Mouse (Mus musculus) ES-E14 (cell line): ENCODE data around the gene Olfr33. TPM values are rescaled to one million over a fixed set of nuclear protein-coding genes. Genes with fewer than 3 reads are reported as not detected.

ENCODE experiments used
- DNase-seq: peaks from one replicate; pipeline ENCODE4 v3.0.0-alpha.2; 2013; ENCODE audit warnings: low read depth, low spot score
- H3K27ac ChIP-seq: 2 replicates; pipeline ENCODE4 v1.5.1; 2012; ENCODE audit warnings: low read depth, mild to moderate bottlenecking, low read length, moderate library complexity, mixed read lengths; ENCODE audit not compliant: poor library complexity, insufficient read depth, severe bottlenecking
- H3K36me3 ChIP-seq: 2 replicates; pipeline ENCODE4 v1.6.1; 2012; ENCODE audit warnings: mild to moderate bottlenecking, low read length, moderate library complexity, mixed read lengths; ENCODE audit not compliant: control insufficient read depth, poor library complexity, insufficient read depth, severe bottlenecking
- H3K4me1 ChIP-seq, 2 experiments: fragments of 150-350 bp in 1 of 2; sonication (generic) in 1 of 2; 2 replicates each; pipeline ENCODE4 v1.6.1; 2012; ENCODE audit warnings: low read length in 2 of 2, mild to moderate bottlenecking in 1 of 2, mixed read lengths in 1 of 2; ENCODE audit not compliant: control insufficient read depth in 2 of 2, insufficient read depth in 2 of 2, poor library complexity in 1 of 2
- H3K4me3 ChIP-seq, 2 experiments: fragments of 150-350 bp in 1 of 2; sonication (generic) in 1 of 2; 2 replicates each; pipeline ENCODE4 v1.5.1; 2012; ENCODE audit warnings: low read length in 2 of 2, low read depth in 1 of 2, mild to moderate bottlenecking in 1 of 2, mixed read lengths in 1 of 2; ENCODE audit not compliant: insufficient read depth in 1 of 2, poor library complexity in 1 of 2, severe bottlenecking in 1 of 2
- H3K9ac ChIP-seq: 2 replicates; pipeline ENCODE4 v1.6.1; 2012; ENCODE audit warnings: low read depth, mild to moderate bottlenecking, low read length, mixed read lengths; ENCODE audit not compliant: poor library complexity, insufficient read depth, severe bottlenecking
- H3K9me3 ChIP-seq: fragments of 150-350 bp; sonication (generic); 2 replicates; pipeline ENCODE4 v1.6.1; 2012; ENCODE audit warnings: low read depth, mild to moderate bottlenecking, low read length; ENCODE audit not compliant: control insufficient read depth, insufficient read depth
- CHD2 ChIP-seq: IDR thresholded peaks from 2 replicates; pipeline ENCODE4 v1.6.1; 2014; ENCODE audit warnings: mild to moderate bottlenecking, low read depth, low read length, inconsistent platforms
- HCFC1 ChIP-seq: IDR thresholded peaks from 2 replicates; pipeline ENCODE4 v1.6.1; 2012; ENCODE audit warnings: low read length, inconsistent platforms, borderline replicate concordance; ENCODE audit not compliant: insufficient read depth
- MAFK ChIP-seq: IDR thresholded peaks from 2 replicates; pipeline ENCODE4 v1.6.1; 2014; ENCODE audit warnings: mild to moderate bottlenecking, low read depth, low read length, inconsistent platforms; ENCODE audit not compliant: insufficient read depth
- ZC3H11A ChIP-seq: IDR thresholded peaks from 2 replicates; pipeline ENCODE4 v1.6.1; 2012; ENCODE audit warnings: low read depth, mild to moderate bottlenecking, inconsistent platforms, low read length, borderline replicate concordance
- ZNF384 ChIP-seq: IDR thresholded peaks from 2 replicates; pipeline ENCODE4 v1.6.1; 2012; ENCODE audit warnings: low read depth, low read length, inconsistent platforms
- in situ Hi-C, 2 experiments: fragments of 600-800 bp; cut with MboI; formaldehyde crosslinking; loops; one replicate each; pipeline ENCODE4 v1.15.1; 2025; ENCODE audit warnings: low sequenced_read_pairs in 2 of 2, inconsistent platforms in 1 of 2; ENCODE audit not compliant: unreplicated experiment in 2 of 2
- total RNA-seq: library from RNA; depleted of rRNA; stranded (reverse); fragments of 300-350 nt; gene quantifications from 2 replicates; pipeline ENCODE4 v1.2.3, GENCODE M21; 2012; rRNA removed

The Olfr33 gene
- total RNA-seq, 1 experiment: not detected

DNA sequence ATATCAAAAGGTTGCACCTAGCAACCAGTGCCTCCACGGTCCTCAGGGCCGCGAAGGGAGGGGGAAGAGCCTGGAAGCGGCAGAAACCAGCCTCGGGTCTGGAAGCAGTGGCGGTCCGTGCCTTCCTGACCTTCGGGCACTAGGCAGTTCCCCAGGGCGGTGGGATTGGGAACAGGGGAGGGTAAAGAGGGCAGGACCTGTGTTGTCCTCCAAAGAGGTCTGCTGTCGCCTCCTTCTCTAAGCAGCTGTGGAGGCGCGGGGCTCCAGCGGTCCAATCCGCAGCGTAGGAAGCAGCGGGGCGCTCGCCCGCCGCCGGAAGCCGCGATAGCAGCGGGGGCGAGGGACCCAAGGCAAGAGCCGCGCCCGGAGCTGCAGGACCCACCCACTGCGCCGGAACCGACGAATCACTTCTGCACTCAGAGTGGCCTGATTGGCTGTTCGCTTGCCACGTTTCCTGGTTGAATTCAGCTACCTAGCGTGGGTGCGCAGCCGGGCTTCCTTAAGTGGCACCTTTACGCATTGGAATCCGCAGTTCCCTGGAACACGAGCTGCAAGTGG is 31.8 kb downstream of the Olfr33 start, which contains the start of gene Trim68:
Trim68 (minus strand) TSS at position 384 of the 558 bp plus-strand sequence.
- Histone ChIP-seq H3K36me3 (no peaks in the 10 kb centered on the region), H3K27ac (no peak within 1 kb of the TSS), H3K9me3 (no peaks in the 10 kb centered on the region), H3K4me1 (no peaks in the 10 kb centered on the region; a peak in 1 of 4 replicates), H3K4me3 (peak within 1 kb of the TSS; percentile 71 to 80), H3K9ac (peak within 1 kb of the TSS; percentile 74)
- TF ChIP-seq CHD2 (0 out of 2 replicates have a peak, but pooled peaks have one; percentile 27), HCFC1 (0 out of 2 replicates have a peak, but pooled peaks have one; percentile 19), MAFK (no peak)
- peak; percentile 75 for DNase-seq
- in situ Hi-C loops: no loop called here

DNA sequence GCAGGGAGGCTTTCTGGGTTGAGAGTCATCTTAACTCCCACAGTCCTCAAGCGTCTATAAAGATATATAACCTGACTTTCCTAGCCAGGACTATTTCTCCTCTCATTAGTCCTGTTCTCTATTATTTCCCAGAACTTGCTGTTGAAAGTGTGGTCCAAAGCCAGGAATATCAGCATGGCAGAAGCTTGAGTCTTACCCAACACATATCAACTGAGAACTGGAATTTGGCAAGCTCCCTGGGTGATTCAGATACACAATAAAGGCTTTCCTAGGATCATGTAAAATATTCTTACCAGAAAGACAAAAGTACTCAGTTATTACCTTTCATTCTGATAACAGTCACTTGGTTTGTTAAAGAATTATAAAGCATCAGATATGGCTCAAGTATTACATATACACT is 37.0 kb downstream of the Olfr33 start:
- in situ Hi-C loops: no loop called here
- Histone ChIP-seq H3K36me3 (peaks cover 2% of the 10 kb centered on the region; the same call in 1 of the 2 replicates), H3K27ac (no peak overlapping the region), H3K9ac (no peak overlapping the region), H3K4me3 (no peak overlapping the region), H3K9me3 (no peaks in the 10 kb centered on the region), H3K4me1 (no peaks in the 10 kb centered on the region; a peak in 1 of 4 replicates)
- TF ChIP-seq ZNF384 (no peak), CHD2 (no peak), ZC3H11A (no peak), MAFK (no peak), HCFC1 (no peak)
- no peak for DNase-seq

DNA sequence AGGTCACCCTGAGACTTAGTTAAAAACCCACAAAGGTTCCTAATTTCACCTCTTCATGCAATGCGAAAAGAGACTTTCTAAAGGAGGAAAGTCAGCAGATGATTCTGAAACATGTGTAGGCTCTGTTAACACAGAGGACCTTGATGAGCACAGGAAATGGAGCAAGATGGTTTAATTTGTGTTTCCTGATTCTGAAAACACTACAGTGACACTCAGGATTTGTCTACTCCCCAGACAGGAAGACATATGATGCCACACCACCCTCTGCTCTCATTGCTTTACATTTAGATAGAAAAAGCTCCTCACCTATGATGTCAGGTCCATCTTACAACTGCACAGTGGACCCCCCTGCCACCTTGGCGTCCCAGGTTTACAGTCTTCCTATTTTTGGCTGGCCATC is 42.6 kb downstream of the Olfr33 start:
- TF ChIP-seq ZNF384 (no peak), CHD2 (no peak), MAFK (no peak), ZC3H11A (no peak), HCFC1 (no peak)
- no peak for DNase-seq
- in situ Hi-C loops: no loop called here
- no peaks in the 10 kb centered on the region for H3K4me1 ChIP-seq
- no peaks in the 10 kb centered on the region for H3K36me3 ChIP-seq
- H3K4me3 ChIP-seq: no peak overlapping the region
- no peaks in the 10 kb centered on the region for H3K9me3 ChIP-seq
- H3K27ac ChIP-seq: no peak overlapping the region
- H3K9ac ChIP-seq: no peak overlapping the region

DNA sequence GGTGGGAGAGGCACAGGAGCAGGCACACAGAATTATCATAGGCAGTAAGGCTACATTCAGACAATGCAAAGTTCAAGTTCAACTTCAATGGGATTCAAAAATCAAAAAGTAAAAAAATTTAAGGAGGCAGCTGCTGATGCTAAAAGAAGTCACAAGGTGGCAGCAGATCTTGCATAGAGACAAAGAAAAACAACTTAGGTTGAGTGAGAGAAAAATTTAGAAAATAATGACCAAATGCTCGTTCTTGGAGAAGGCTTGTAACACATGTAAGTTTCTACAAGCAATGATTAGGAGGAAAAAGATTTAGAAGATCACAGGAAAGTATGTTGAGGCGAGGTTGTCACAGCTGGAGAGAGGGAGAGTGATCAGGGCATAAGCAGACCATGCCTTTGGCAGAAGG is 53.5 kb downstream of the Olfr33 start:
- Histone ChIP-seq H3K27ac (no peak overlapping the region), H3K4me3 (no peak overlapping the region), H3K36me3 (no peaks in the 10 kb centered on the region), H3K9me3 (no peaks in the 10 kb centered on the region), H3K9ac (no peak overlapping the region), H3K4me1 (no peaks in the 10 kb centered on the region)
- in situ Hi-C loops: no loop called here
- no peak for TF ChIP-seq ZNF384
- no peak for TF ChIP-seq MAFK
- DNase-seq: no peak

DNA sequence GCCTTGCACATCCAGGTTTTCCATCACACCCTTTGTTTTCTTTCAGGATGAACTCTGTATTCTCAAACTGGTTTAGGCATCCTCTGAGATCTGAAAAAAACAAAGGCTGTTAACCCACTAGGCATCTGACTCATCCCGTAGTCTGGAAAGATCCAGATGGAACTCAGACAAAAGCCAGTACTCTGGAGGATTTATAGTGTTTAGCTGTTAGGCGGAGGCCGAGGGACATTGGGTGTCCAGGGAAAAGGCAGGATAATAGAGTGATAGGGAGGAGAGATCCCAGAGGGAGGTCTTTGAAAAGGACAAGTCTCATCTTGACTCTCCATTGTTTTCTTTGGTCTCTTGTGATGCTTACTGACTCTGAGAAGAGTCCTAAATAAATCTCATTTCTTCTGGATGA is 54.3 kb downstream of the Olfr33 start, which contains the start of gene Olfr556:
Olfr556 (plus strand) TSS at position 301 of the 400 bp plus-strand sequence.
- Histone ChIP-seq H3K9me3 (no peaks in the 10 kb centered on the region), H3K9ac (no peak within 1 kb of the TSS), H3K27ac (no peak within 1 kb of the TSS), H3K36me3 (no peaks in the 10 kb centered on the region), H3K4me3 (no peak within 1 kb of the TSS), H3K4me1 (no peaks in the 10 kb centered on the region)
- in situ Hi-C loops: no loop called here
- no peak for DNase-seq
- no peak for TF ChIP-seq HCFC1
- no peak for TF ChIP-seq ZC3H11A
- TF ChIP-seq CHD2: no peak
- TF ChIP-seq MAFK: no peak
- no peak for TF ChIP-seq ZNF384

Other genes with a start within 250 kb of the Olfr33 start
- gene Olfr543, start 237.4 kb downstream of the Olfr33 start, total RNA-seq: 0.22 and 0.63 TPM in 2 replicates
- 0.16 TPM in 1 of 2 replicates, not detected in the other for gene Olfr544, start 230.8 kb downstream of the Olfr33 start, total RNA-seq
- not detected in 2 replicates for gene Olfr545, start 219.5 kb downstream of the Olfr33 start, total RNA-seq
- not detected in 2 replicates for gene Olfr547, start 184.3 kb downstream of the Olfr33 start, total RNA-seq
- not detected in 2 replicates for gene Olfr548-ps1, start 178.2 kb downstream of the Olfr33 start, total RNA-seq
- gene Olfr549, start 169.2 kb downstream of the Olfr33 start, total RNA-seq: not detected in 2 replicates
- 6.2 and 7.5 TPM in 2 replicates for gene Trim21, start 153.6 kb downstream of the Olfr33 start, total RNA-seq
- not detected in 2 replicates for gene Olfr550, start 147.6 kb downstream of the Olfr33 start, total RNA-seq
- not detected in 2 replicates for gene Olfr551, start 127.2 kb downstream of the Olfr33 start, total RNA-seq
- not detected in 2 replicates for gene Olfr552, start 121.3 kb downstream of the Olfr33 start, total RNA-seq
- not detected in 2 replicates for gene Olfr553, start 100.9 kb downstream of the Olfr33 start, total RNA-seq
- not detected in 2 replicates for gene Olfr554, start 80.6 kb downstream of the Olfr33 start, total RNA-seq
- gene Olfr555, start 60.2 kb downstream of the Olfr33 start, total RNA-seq: not detected in 2 replicates
- gene Olfr556, start 54.2 kb downstream of the Olfr33 start, total RNA-seq: not detected in 2 replicates
- gene Trim68, start 31.7 kb downstream of the Olfr33 start, total RNA-seq: 3.1 and 3.9 TPM in 2 replicates
- not detected in 2 replicates for gene Olfr557, start 23.2 kb downstream of the Olfr33 start, total RNA-seq
- gene Olfr558, start 16.9 kb downstream of the Olfr33 start, total RNA-seq: not detected in 2 replicates
- not detected in 2 replicates for gene Olfr559, start 8.4 kb upstream of the Olfr33 start, total RNA-seq
- gene Olfr560, start 40.3 kb upstream of the Olfr33 start, total RNA-seq: not detected in 2 replicates
- not detected in 2 replicates for gene Olfr78, start 40.4 kb upstream of the Olfr33 start, total RNA-seq
- gene Olfr561, start 52.2 kb upstream of the Olfr33 start, total RNA-seq: not detected in 2 replicates
- gene Olfr564, start 84.4 kb upstream of the Olfr33 start, total RNA-seq: not detected in 2 replicates
- not detected in 2 replicates for gene Olfr566, start 139.7 kb upstream of the Olfr33 start, total RNA-seq
- gene Olfr568, start 158.1 kb upstream of the Olfr33 start, total RNA-seq: not detected in 2 replicates
- not detected in 2 replicates for gene Olfr569, start 171.8 kb upstream of the Olfr33 start, total RNA-seq
- not detected in 2 replicates for gene Olfr570, start 175.5 kb upstream of the Olfr33 start, total RNA-seq
- not detected in 2 replicates for gene Olfr571, start 198.5 kb upstream of the Olfr33 start, total RNA-seq
- gene Olfr572, start 205.3 kb upstream of the Olfr33 start, total RNA-seq: not detected in 2 replicates
- not detected in 2 replicates for gene Olfr573-ps1, start 223.5 kb upstream of the Olfr33 start, total RNA-seq
- gene Olfr574, start 229.4 kb upstream of the Olfr33 start, total RNA-seq: not detected in 2 replicates
- gene Olfr575, start 239.7 kb upstream of the Olfr33 start, total RNA-seq: not detected in 2 replicates
- not detected in 2 replicates for gene Olfr576, start 243.6 kb upstream of the Olfr33 start, total RNA-seq